Mouse (Mus musculus) embryonic facial prominence, embryonic 15.5 days (tissue): Measurements from ENCODE around the gene Kcnq1. TPM values are rescaled to one million over a fixed set of nuclear protein-coding genes. Genes with fewer than 3 reads are reported as not detected.

Experiments
- ATAC-seq: fragments of 200-750 bp; cut with Nextera tagmentation; 2 replicates; pipeline ENCODE4 v1.8.0; 2017; ENCODE audit warnings: low read depth, moderate TSS enrichment; ENCODE audit not compliant: insufficient number of reproducible peaks, low FRiP score, low TSS enrichment
- H3K27ac ChIP-seq: fragments of 300-500 bp; sonication (generic); replicated peaks from 2 replicates; pipeline ENCODE4 v1.5.1; 2015; ENCODE audit warnings: mild to moderate bottlenecking, inconsistent platforms
- H3K27me3 ChIP-seq: fragments of 300-500 bp; sonication (generic); 2 replicates; pipeline ENCODE4 v1.6.1; 2015; ENCODE audit warnings: inconsistent platforms
- H3K36me3 ChIP-seq: fragments of 300-500 bp; sonication (generic); 2 replicates; pipeline ENCODE4 v1.6.1; 2015; ENCODE audit warnings: mild to moderate bottlenecking, inconsistent platforms
- H3K4me1 ChIP-seq: fragments of 300-500 bp; sonication (generic); 2 replicates; pipeline ENCODE4 v1.6.1; 2015; ENCODE audit warnings: inconsistent platforms
- H3K4me2 ChIP-seq: fragments of 300-500 bp; sonication (generic); replicated peaks from 2 replicates; pipeline ENCODE4 v1.6.1; 2015; ENCODE audit warnings: mild to moderate bottlenecking, inconsistent platforms
- H3K4me3 ChIP-seq: fragments of 300-500 bp; sonication (generic); replicated peaks from 2 replicates; pipeline ENCODE4 v1.5.1; 2015; ENCODE audit warnings: mild to moderate bottlenecking, inconsistent platforms
- H3K9ac ChIP-seq: fragments of 300-500 bp; sonication (generic); 2 replicates; pipeline ENCODE4 v1.6.1; 2015; ENCODE audit warnings: inconsistent platforms
- H3K9me3 ChIP-seq: fragments of 300-500 bp; sonication (generic); replicated peaks from 2 replicates; pipeline ENCODE4 v1.6.1; 2016; ENCODE audit warnings: inconsistent platforms
- WGBS: fragments of 180-500 bp; shearing (Covaris S2); methylation state at CpG from one replicate; pipeline ENCODE4 v1.1.7; 2015; 5-methylcytosine and 5-hydroxymethylcytosine counted together
- polyA plus RNA-seq: library from polyadenylated mRNA; unstranded; fragments of >200 nt; fragmentation: Nextera tagmentation; extraction: Ambion mirVana; gene quantifications from 2 replicates; pipeline ENCODE4 v1.2.1, GENCODE M21; 2015

The Kcnq1 gene
- polyA plus RNA-seq, 1 experiment from 2014 or later, result 1.4 TPM

DNA sequence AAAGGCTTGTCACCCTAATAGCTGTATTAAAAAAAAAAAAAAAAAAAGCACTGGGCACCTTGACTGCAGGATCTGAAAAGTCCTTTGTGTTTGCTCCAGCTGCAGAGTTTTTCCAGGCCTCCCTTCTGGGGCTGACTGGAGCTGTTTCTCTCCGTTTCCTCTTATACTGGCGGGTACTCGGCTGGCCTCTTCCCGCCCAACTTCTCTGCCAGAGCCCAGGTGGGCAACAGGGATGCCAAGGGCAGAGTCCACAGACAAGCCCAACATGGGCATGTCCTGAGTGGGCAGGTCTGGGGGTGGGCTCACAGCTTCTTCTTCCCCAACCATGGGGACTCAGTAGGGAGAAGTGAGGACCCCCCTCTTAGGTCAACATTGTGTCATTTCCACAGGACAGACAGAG is 167.6 kb downstream of the Kcnq1 start:
- Histone ChIP-seq H3K27ac (peak overlapping the region; percentile 40; the same call in 1 of the 2 replicates), H3K4me1 (peaks cover 23% of the 10 kb centered on the region), H3K9ac (no peak overlapping the region), H3K4me3 (no peak overlapping the region), H3K27me3 (no peaks in the 10 kb centered on the region), H3K4me2 (no peak overlapping the region), H3K9me3 (no peaks in the 10 kb centered on the region), H3K36me3 (peaks cover 14% of the 10 kb centered on the region; the same call in 1 of the 2 replicates)
- no peak for ATAC-seq
- 60% methylated on average over 4 of the region's 4 CpGs for WGBS

DNA sequence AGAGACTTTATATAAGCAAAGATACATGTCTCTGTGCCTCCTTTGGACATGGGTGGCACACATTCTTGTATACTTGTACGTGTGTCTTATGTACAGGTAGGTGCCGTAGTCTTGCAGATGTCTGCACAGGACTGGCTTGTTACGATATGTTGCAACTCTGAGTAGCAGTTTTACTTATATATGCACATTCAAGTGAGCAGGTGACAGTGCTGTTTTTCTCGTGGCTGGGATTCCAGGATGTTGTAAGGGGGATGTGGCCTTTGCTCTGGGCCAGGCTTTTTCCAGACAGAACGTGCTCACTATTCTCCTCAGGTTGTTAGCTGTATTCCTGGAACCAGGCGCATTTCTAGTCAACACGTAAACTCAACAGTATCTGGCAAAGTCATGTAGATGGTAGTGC is 168.9 kb downstream of the Kcnq1 start:
- no peak overlapping the region for H3K4me2 ChIP-seq
- no peak overlapping the region for H3K9ac ChIP-seq
- peaks cover 23% of the 10 kb centered on the region for H3K4me1 ChIP-seq
- H3K27ac ChIP-seq, result no peak overlapping the region
- 81% methylated on average over 7 of the region's 7 CpGs for WGBS
- no peaks in the 10 kb centered on the region for H3K9me3 ChIP-seq
- H3K36me3 ChIP-seq, result peaks cover 15% of the 10 kb centered on the region; the same call in 1 of the 2 replicates
- no peak overlapping the region for H3K4me3 ChIP-seq
- no peak for ATAC-seq
- no peaks in the 10 kb centered on the region for H3K27me3 ChIP-seq

DNA sequence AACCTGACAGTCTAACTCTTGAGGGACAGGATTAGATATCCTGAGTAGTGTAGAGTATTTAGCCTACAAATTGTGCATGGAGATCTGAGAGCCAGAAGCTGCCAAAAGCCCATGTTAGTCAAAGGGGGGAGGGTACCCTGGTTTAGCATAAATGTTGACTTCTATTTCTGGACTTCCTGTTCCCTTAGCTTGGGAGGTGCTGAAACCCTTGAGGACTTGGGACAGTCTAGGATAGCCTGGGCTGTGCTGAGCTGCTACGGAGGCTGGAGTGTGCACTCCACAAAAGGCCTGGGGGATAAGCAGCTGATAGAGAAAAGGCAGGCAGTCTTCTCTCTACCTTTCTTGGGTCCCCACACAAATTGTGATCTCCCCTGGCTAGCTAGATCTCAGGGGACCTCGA is 177.5 kb downstream of the Kcnq1 start:
- Histone ChIP-seq H3K4me2 (no peak overlapping the region), H3K4me3 (no peak overlapping the region), H3K36me3 (0 out of 2 replicates have a peak, but pooled peaks cover 2% of the 10 kb centered on the region), H3K27ac (no peak overlapping the region), H3K27me3 (no peaks in the 10 kb centered on the region), H3K9me3 (no peaks in the 10 kb centered on the region), H3K4me1 (peaks cover 5% of the 10 kb centered on the region; the same call in 1 of the 2 replicates), H3K9ac (no peak overlapping the region)
- ATAC-seq, result no peak
- WGBS, result 69% methylated on average over 2 of the region's 2 CpGs

DNA sequence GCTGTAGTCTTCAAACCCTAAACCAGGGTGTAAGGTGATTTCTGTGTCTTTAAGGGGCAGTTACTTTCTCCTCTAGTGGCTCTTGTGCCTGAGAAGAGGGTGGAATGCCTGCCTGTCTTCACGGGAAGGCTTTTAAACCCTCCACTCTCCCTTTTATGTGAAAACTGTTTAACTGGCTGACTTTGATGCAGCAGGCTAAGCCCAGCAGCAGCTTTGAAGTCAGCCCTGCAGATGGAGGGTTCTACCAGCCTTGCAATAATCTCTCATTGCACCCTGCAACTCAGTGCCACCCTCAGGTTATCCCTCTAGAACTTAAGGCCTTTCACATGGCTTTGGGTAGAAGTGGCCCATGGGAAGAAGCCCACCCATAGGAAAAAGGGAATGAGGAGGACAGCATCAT is 178.7 kb downstream of the Kcnq1 start:
- WGBS, result 40% methylated on average over 1 of the region's 1 CpGs
- H3K4me1 ChIP-seq, result peaks cover 16% of the 10 kb centered on the region
- no peaks in the 10 kb centered on the region for H3K27me3 ChIP-seq
- no peak overlapping the region for H3K4me2 ChIP-seq
- no peaks in the 10 kb centered on the region for H3K9me3 ChIP-seq
- no peak for ATAC-seq
- H3K4me3 ChIP-seq, result no peak overlapping the region
- no peak overlapping the region for H3K9ac ChIP-seq
- no peaks in the 10 kb centered on the region for H3K36me3 ChIP-seq
- H3K27ac ChIP-seq, result no peak overlapping the region

DNA sequence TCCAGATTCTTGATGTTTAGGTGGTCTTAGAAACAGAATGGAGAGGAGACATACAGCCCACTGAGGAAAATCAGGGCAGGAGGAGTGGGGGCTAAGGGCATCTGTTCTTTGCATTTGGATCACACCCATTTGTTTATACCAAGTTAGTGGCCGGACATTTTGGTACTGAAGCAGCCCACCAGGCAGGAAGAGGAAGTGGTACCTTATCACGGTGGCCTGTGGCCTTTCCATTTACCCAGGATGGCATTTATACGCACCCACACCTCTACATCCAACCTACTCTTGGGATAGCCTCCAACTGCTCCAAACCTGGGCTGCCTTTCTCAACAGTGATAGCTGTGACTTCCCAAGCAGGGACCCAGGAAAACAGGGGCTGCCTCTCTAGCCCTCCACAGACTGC is 179.3 kb downstream of the Kcnq1 start:
- no peaks in the 10 kb centered on the region for H3K27me3 ChIP-seq
- H3K9me3 ChIP-seq, result no peaks in the 10 kb centered on the region
- ATAC-seq, result no peak
- H3K4me3 ChIP-seq, result no peak overlapping the region
- H3K4me2 ChIP-seq, result no peak overlapping the region
- no peak overlapping the region for H3K9ac ChIP-seq
- no peak overlapping the region for H3K27ac ChIP-seq
- WGBS, result 77% methylated on average over 3 of the region's 3 CpGs
- H3K4me1 ChIP-seq, result peaks cover 19% of the 10 kb centered on the region
- no peaks in the 10 kb centered on the region for H3K36me3 ChIP-seq

DNA sequence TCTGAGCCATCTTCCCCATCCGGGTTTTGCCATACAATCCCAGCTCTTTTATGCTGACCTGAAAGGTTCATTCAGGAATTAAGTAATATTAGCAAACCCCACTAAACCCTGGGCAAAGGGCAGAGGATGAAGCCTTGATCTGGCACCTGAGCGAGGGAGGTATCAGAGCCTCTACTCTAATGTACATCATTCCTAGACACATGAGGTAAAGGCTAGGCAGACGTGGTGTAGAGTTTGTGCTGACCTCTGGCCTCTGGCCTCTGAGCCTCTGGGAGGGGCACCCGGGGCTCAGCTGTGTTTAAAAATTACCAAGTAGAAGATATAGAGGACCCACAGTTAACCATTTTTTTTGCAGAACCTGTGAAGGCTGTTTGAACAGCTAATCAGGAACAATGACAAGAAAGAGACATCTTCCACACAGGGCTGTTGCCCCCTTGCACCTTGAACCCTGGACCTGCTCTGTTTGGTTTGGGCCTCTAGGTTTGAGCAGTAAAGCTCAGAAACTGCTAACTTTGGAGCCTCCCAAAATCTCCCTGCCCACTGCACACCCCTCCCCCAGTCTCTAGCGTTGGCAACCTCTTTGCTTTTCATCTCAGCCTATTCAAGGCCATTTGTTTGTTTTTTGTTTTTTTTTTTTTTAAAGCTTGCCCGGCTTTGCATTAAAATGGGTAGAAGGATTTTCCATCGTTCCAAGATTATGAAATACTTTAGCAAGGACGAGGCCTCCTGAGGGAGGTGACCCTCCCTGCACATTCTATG is 180.5 kb downstream of the Kcnq1 start:
- H3K4me1 ChIP-seq, result peaks cover 29% of the 10 kb centered on the region
- no peaks in the 10 kb centered on the region for H3K27me3 ChIP-seq
- WGBS, result 58% methylated on average over 8 of the region's 8 CpGs
- H3K4me2 ChIP-seq, result no peak overlapping the region
- H3K9me3 ChIP-seq, result no peaks in the 10 kb centered on the region
- ATAC-seq, result no peak
- H3K4me3 ChIP-seq, result no peak overlapping the region
- no peak overlapping the region for H3K9ac ChIP-seq
- no peak overlapping the region for H3K27ac ChIP-seq
- H3K36me3 ChIP-seq, result no peaks in the 10 kb centered on the region

DNA sequence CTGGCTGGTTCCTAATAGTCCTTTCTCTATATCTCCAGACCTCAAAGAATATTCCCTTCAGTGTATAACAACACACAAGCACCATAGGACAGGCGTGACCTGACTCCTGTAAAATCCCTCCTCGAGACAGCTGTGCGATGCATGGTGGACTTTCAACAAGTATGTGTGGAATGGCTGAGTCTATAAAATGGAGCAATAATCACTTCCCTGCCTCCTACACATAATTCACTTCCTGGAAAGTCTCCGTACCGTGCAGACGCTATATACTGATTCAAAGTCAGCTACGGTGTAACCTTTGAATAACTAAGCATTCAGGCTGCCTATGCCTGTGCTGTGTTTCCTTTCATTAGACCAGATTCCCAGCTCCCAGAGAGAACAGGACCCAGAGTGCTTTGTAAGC is 182.0 kb downstream of the Kcnq1 start:
- WGBS, result 80% methylated on average over 7 of the region's 7 CpGs
- Histone ChIP-seq H3K9me3 (no peaks in the 10 kb centered on the region), H3K27me3 (no peaks in the 10 kb centered on the region), H3K9ac (no peak overlapping the region), H3K27ac (no peak overlapping the region), H3K4me3 (no peak overlapping the region), H3K4me1 (peaks cover 33% of the 10 kb centered on the region), H3K4me2 (no peak overlapping the region), H3K36me3 (no peaks in the 10 kb centered on the region)
- ATAC-seq, result no peak

DNA sequence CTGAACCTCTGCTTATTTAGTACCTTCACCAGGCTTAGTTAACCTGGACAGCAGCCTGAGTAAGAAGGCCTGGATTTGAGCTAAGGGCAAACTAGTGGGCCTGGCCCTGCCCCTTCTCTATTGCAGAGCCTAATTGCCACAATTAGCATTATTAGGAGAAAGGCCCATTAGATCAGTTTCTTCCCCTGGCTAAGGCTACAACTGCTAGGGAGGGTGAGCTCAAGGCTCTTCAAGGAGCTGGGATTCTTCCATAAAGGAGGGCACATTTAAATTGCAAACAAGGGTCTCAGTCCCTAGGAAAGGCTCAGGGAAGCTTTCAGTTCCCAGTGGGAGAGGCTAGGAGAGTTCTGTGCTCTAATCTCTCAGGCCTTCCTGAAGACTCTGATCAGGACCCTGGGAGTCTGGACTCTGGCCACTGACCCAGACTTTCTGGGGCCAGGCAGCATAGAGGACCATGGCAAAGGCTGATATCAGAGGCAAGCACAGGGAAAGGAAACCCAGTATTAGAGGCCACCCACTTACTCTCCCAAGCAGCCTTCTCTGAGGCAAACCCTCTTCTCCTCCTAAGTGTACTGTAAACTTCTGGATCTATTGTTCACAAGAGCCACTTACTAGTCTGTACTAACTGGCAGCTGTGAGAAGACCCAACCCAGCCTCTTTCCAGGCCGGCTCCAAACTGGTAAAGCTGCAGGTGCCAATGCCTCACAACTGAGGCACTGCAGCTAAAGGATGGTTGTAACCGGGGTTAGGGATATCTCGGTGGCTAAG is 183.1 kb downstream of the Kcnq1 start:
- 74% methylated on average over 3 of the region's 3 CpGs for WGBS
- no peak overlapping the region for H3K27ac ChIP-seq
- ATAC-seq, result no peak
- peaks cover 33% of the 10 kb centered on the region for H3K4me1 ChIP-seq
- H3K9me3 ChIP-seq, result no peaks in the 10 kb centered on the region
- no peak overlapping the region for H3K4me3 ChIP-seq
- H3K27me3 ChIP-seq, result no peaks in the 10 kb centered on the region
- H3K9ac ChIP-seq, result no peak overlapping the region
- no peaks in the 10 kb centered on the region for H3K36me3 ChIP-seq
- no peak overlapping the region for H3K4me2 ChIP-seq

DNA sequence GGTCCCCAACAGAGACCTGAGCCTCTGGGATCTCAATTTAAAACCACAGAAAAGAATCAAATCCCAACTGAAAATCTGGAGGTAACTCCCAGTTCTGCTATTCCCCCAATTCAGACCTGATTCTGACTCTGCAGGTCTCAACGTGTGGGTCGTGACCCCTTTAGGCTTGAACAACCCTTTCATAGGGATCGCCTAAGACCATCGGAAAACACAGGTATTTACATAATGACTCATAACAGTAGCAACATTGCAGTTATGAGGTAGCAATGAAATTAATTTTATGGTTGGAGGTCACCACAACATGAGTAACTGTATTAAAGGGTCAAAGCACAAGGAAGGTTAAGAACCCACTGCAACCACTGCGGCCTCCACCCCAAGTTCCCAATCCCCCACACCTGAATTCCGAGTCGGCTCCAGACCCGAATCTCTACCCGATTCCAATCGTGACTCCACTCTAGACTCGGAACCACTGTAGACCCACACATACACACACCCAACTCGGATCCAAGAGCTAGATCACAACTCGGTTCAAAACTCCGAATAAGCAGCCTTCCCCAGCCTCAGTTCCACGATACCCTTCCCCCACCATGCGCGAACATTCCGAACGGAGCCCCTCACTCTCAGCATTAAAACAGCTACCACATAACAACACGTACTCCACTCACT is 188.7 kb downstream of the Kcnq1 start:
- peaks cover 22% of the 10 kb centered on the region for H3K4me1 ChIP-seq
- H3K27me3 ChIP-seq, result no peaks in the 10 kb centered on the region
- 49% methylated on average over 20 of the region's 20 CpGs for WGBS
- H3K9ac ChIP-seq, result peak overlapping the region; percentile 35; the same call in 1 of the 2 replicates
- 0 out of 2 replicates have a peak, but pooled peaks cover 3% of the 10 kb centered on the region for H3K9me3 ChIP-seq
- peak overlapping the region; percentile 58 for H3K4me3 ChIP-seq
- H3K4me2 ChIP-seq, result peak overlapping the region; percentile 43
- peak overlapping the region; percentile 85; the same call in 1 of the 2 replicates for H3K27ac ChIP-seq
- H3K36me3 ChIP-seq, result no peaks in the 10 kb centered on the region
- ATAC-seq, result no peak

DNA sequence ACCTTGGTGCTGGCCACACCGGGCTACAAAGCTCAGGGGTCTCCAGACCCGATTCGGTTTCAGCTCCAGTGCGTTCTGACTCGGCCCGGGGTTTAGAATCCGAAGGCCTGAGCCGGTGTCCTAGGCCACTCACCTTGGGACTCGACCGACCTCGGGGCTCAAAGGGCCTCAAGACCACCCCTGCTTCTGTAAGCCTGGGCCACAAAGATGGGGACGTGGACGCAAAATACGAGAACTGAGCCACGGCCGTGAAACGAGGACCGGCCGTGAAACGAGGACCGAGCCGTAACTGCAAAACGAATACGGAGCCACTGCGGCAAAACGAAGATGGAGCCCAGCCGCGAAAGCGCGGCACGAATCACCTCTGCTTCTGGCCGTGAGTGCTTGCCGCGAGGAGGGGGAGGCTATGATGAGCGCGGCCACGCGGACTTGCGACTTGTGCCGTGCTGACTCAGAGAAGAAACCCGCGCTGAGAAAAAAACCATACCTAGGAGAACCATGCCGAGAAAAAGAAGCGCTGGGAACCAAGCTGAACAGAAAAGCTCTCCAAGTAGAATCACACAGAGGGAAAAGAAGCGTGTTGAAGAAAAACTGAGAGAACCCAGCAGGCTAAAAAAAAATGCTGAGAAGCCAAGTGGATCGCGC is 189.3 kb downstream of the Kcnq1 start:
- Histone ChIP-seq H3K9me3 (0 out of 2 replicates have a peak, but pooled peaks cover 3% of the 10 kb centered on the region), H3K27me3 (no peaks in the 10 kb centered on the region), H3K4me2 (peak overlapping the region; percentile 43), H3K27ac (peak overlapping the region; percentile 85), H3K4me3 (peak overlapping the region; percentile 58), H3K4me1 (peaks cover 24% of the 10 kb centered on the region), H3K9ac (peak overlapping the region; percentile 35), H3K36me3 (no peaks in the 10 kb centered on the region)
- ATAC-seq, result no peak
- WGBS, result 49% methylated on average over 47 of the region's 47 CpGs

DNA sequence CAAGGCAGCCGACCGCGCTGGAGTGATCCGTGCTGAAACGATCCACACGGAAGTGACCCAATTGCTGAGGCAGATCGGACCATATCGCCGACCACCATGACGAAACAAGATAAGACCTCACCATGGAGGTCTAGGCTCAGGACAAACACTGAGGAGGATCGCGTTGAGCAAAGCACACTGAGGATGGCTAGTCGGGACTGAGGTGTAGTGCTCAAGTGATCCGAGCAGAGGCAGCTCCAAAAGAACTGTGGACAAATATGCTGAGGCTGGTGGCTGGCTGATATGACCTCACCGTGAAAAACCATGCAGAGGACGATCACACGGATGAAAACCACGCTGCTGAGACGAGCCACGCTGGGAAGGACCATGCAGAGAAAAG is 189.8 kb downstream of the Kcnq1 start:
- Histone ChIP-seq H3K4me1 (peaks cover 27% of the 10 kb centered on the region), H3K9me3 (0 out of 2 replicates have a peak, but pooled peaks cover 3% of the 10 kb centered on the region), H3K27ac (peak overlapping the region; percentile 85), H3K4me3 (peak overlapping the region; percentile 58), H3K4me2 (peak overlapping the region; percentile 43), H3K36me3 (no peaks in the 10 kb centered on the region), H3K9ac (peak overlapping the region; percentile 35), H3K27me3 (no peaks in the 10 kb centered on the region)
- WGBS, result 46% methylated on average over 20 of the region's 20 CpGs
- no peak for ATAC-seq
